Mouse (Mus musculus) ES-E14 (cell line): ENCODE data around the gene Ncln.

Source experiments
- CHD2 ChIP-seq: IDR thresholded peaks from 2 replicates; pipeline ENCODE4 v1.6.1; 2014; ENCODE audit warnings: mild to moderate bottlenecking, low read depth, low read length, inconsistent platforms
- HCFC1 ChIP-seq: IDR thresholded peaks from 2 replicates; pipeline ENCODE4 v1.6.1; 2012; ENCODE audit warnings: low read length, inconsistent platforms, borderline replicate concordance; ENCODE audit not compliant: insufficient read depth
- MAFK ChIP-seq: IDR thresholded peaks from 2 replicates; pipeline ENCODE4 v1.6.1; 2014; ENCODE audit warnings: mild to moderate bottlenecking, low read depth, low read length, inconsistent platforms; ENCODE audit not compliant: insufficient read depth
- ZC3H11A ChIP-seq: IDR thresholded peaks from 2 replicates; pipeline ENCODE4 v1.6.1; 2012; ENCODE audit warnings: low read depth, mild to moderate bottlenecking, inconsistent platforms, low read length, borderline replicate concordance
- ZNF384 ChIP-seq: IDR thresholded peaks from 2 replicates; pipeline ENCODE4 v1.6.1; 2012; ENCODE audit warnings: low read depth, low read length, inconsistent platforms

GRCm38 (mm10) chr10:81544296-81545160 lies 48.3 kb upstream of the Ncln start:
- TF ChIP-seq ZNF384 (no peak), HCFC1 (no peak), ZC3H11A (no peak), CHD2 (no peak), MAFK (no peak)
